Mouse (Mus musculus): ENCODE results near the gene Npas3.

GRCm38 (mm10) chr12:53860176-53860575, 611.7 kb downstream of the Npas3 start:
- TF ChIP-seq CTCF (IDR thresholded peaks at IDR 0.05; ENCODE audit: low read depth) (no peak), EP300 (optimal IDR thresholded peaks at IDR 0.05) (no peak)

Measured in stomach, postnatal 0 days (tissue).